Mouse (Mus musculus) heart, postnatal 14 days (tissue): ENCODE data around the gene Gpr61. TPM values are rescaled to one million over a fixed set of nuclear protein-coding genes. Genes with fewer than 3 reads are reported as not detected.

Experiments used
- DNase-seq, 2 experiments: peaks; one replicate each; pipeline ENCODE4 v3.0.0; 2021 to 2022
- intact Hi-C: fragments of 180-260 bp; cut with DNase I; formaldehyde crosslinking; loops from one replicate; pipeline ENCODE4 v1.15.1; 2025
- total RNA-seq, 2 experiments: library from RNA; stranded (reverse); gene quantifications; 2 replicates each; pipeline ENCODE4 v1.2.3; 2021

Gene Gpr61
- total RNA-seq, 2 experiments from 2014 or later, result not detected

DNA sequence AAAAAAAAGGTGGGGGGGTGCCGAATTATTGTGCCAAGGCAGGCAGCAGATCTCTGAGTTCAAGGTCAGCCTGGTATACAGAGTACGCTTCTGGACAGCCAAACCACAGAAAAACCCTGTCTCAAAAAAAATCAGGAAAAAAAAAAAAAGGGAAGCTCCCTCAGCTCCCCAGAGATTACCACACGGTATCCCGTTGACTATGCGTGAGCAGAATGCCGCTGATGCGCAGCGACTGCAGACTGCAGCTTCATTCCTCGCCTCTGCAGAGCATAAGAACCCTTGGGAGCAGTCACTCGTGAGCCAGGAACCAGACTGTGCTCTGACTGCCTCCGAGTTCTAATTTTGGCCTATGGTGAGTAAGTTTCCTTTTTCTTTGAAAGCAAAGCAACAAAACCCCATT lies 20.0 kb downstream of the Gpr61 start:
- intact Hi-C loops, result loop anchor here (5.0 kb wide), 1 partner anchor 42 kb away; the partner anchor contains the start of gene Gnat2
- DNase-seq, result peak in 1 of 2 experiments; percentile 19

DNA sequence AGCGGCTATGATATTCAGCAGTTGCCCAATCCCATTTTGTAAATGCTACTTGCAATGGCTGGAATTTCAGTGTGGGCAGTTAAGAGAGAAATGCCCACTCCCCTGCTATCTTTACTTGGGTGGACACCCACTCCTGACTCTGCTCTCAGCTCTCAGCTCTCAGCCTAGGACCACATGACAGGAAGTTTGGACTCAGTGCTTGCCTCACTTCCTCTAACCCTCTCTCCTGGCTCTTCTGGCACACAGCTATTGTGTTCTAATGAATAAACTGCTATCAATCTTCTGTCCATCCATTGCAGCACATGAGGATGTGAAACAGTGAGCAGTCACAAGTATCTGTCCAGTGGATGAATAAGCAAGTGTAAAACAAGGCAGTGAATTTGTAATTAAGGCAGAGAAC lies 22.2 kb downstream of the Gpr61 start:
- intact Hi-C loops, result loop anchor here (5.0 kb wide), 1 partner anchor 40 kb away; the partner anchor contains the start of gene Gnat2
- no peak for DNase-seq

DNA sequence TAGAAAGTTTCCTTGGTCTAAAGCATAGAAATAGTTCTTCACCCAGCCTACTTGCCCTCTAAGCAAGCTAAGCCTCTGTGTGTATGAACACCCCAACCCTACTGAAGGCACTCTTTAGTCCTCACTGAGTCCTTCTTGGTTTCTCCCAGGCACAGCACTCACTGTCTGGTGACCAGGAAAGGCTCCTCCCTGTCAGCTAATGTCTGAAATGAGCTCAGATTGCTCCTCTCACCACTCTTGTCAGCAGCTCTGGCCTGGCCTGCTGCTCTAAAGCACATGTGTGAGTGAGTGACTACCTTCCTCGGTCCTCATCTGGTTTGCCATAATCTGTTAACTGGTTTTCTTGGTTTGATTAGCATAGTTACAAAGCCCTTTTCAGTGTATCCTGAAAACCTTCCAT lies 22.9 kb downstream of the Gpr61 start:
- intact Hi-C loops, result loop anchor here (5.0 kb wide), 1 partner anchor 40 kb away; the partner anchor contains the start of gene Gnat2

DNA sequence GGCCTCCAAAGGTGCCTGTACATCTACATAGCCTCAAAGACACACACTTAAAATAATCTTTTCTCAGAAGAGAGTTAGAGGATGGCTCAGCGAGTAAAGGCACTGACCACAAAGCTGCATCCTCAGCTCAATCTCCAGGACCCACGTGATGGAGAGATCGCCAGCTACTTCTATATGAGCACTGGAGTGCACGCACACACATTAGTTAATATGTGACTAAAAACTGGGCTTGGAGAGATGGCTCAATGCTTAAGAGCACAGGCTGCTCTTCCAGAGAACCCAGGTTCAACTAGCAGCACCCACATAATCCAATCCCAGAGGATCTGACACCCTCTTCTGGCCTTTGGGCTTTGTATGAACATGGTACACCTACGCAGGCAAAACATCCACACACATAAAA lies 23.5 kb downstream of the Gpr61 start:
- no peak for DNase-seq
- intact Hi-C loops, result loop anchor here (5.0 kb wide), 1 partner anchor 39 kb away; the partner anchor contains the start of gene Gnat2

More for the DNA sequence above, 22.9 kb downstream of the Gpr61 start:
- no peak for DNase-seq

DNA sequence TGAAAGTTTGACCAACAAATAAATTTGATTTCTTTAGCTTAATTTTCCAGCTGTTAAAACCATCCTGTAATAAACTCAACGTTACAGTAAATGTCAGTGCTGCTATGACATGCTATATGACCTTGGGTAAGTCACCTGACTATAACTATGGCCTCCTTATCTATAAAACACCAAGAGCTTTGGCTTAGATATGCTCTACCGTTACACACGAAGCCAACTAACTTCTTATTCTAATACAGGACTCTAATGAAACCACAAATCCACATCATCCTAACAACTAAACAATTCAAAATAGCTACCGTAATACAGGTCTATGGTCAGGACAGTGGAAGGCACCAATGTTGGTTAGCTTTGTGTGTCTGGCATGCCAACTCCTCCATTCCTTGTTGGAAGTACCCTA lies 24.9 kb downstream of the Gpr61 start:
- no peak for DNase-seq
- intact Hi-C loops, result loop anchor here (5.0 kb wide), 1 partner anchor 38 kb away; the partner anchor contains the start of gene Gnat2

DNA sequence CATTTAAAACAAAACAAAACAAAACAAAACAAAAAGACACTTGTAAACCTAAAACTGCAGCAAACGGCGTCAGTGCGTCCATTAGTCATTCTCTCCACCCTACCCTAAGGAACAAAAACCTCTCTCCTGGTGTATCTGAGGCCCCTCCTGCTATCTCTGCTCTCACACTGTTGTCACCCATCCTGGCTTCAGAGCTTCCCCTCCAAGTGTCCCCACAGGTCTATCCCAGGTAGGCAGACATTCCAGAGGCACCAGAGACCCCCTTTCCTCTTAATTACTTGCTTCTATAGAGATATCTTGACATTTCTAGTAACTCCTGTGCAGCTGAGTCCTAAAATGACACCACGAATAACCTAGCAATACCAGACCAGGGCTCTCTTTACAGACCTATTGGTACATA lies 25.3 kb downstream of the Gpr61 start:
- no peak for DNase-seq
- intact Hi-C loops, result no loop called here

DNA sequence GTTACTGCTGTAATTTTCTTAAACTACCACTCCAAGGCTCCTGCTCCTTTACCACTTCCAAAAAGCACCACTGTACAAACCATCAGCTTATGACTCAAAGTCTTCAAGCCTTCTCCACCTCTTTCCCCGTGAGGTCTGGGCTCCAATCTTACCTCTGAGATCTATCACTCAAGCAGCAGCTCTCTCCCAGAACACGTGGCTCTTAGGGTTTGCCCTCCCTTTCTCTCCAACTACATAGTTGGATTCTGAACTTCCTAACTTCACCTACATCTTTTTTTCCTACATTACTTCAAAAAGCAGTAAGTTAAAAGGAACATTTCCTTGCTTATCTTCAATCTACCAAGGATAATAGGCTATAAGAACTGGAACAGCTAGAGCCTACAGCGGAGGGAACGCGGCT lies 26.2 kb downstream of the Gpr61 start:
- DNase-seq, result no peak
- intact Hi-C loops, result no loop called here

DNA sequence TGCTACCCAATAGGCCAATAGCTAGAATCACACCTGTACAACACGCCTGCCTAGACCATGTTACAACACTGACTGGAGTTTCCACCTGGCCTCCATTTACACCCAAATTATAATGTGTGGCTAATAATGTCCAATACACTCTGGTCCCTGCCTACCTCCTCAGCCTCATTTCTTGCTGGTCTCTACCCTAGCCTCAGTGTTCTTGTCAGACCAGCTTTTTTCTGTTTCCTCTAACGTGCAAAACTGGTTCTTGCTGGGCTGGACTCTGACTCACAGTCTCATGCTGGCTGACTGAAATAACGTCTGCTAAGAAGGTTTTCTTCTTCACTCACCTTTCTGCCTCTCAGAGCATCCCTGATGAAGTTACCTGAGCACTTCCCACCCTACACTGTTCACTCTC lies 28.4 kb downstream of the Gpr61 start:
- intact Hi-C loops, result no loop called here
- no peak for DNase-seq

DNA sequence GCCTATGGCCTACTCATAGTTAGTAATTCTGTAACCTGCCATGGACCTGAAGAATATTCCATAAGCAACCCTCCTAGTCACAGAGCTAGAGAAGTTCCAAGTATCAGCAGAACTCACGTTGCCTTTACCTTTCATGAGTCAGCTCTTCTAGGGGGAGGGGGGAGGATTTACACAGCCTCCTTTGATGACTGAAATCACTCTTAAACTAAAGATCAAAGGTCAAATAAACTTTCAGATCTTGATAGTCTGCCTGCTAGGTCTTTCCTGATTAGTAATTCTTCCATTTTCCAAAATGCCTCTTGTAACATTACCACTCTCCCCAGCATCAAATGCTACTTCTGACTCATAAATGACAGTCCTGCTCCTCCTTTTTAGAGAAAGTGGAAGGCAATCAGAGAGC lies 30.6 kb downstream of the Gpr61 start:
- no peak for DNase-seq
- intact Hi-C loops, result no loop called here

DNA sequence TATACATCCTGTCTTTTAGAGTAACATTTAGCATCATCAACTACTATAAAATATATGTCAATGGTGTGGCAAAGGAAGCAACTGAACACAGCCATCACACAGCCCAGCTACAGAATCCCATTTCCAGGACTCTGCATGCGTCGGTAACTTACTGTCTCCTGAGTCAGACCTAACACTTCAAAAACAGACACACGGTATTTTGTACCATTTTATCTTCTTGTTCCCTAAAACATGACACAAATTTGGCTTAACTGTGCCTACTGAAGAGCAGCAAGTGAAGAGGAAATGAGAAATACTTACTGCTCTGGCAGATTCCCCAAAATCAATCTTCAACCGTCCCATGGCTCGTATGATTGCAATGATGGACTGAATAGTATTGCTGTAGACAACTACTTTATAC lies 31.4 kb downstream of the Gpr61 start:
- DNase-seq, result no peak
- intact Hi-C loops, result no loop called here

DNA sequence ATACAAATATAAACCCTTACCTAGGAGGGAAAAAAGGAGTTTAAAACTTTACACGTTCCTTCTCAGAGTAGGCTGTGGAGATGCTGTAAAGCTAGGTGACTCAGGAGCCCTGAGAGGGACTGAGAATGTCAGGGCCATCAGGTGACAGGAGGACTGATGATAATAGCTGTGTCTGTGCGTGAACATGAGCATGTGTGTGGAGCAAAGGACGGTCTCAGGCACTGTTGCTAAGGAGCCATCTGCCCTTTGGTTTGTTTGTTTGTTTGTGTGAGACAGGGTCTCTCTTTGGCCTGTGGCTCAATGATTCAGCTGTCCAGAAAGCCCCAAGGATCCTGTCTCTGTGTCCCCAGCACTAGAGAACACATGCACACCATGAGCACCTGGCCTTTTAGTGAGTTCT lies 33.6 kb downstream of the Gpr61 start:
- DNase-seq, result no peak
- intact Hi-C loops, result no loop called here

DNA sequence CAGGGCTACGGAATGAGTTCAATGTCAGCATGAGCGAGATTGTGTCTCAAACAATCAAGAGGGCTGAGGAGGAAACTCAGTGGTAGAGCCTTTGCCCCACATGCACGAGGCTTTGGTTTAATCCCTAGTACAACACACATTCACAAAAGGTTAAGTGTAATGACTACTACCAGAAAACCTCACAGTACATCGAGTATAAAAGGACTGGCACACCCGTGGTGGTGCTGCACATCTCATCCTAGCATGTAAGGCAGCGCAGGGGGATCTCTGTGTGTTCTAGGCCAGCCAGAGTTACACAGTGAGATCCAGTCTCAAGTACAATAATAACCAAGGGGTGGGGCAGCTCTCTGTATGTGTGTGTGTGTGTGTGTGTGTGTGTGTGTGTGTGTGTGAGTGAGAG lies 37.2 kb downstream of the Gpr61 start:
- intact Hi-C loops, result no loop called here
- no peak for DNase-seq

DNA sequence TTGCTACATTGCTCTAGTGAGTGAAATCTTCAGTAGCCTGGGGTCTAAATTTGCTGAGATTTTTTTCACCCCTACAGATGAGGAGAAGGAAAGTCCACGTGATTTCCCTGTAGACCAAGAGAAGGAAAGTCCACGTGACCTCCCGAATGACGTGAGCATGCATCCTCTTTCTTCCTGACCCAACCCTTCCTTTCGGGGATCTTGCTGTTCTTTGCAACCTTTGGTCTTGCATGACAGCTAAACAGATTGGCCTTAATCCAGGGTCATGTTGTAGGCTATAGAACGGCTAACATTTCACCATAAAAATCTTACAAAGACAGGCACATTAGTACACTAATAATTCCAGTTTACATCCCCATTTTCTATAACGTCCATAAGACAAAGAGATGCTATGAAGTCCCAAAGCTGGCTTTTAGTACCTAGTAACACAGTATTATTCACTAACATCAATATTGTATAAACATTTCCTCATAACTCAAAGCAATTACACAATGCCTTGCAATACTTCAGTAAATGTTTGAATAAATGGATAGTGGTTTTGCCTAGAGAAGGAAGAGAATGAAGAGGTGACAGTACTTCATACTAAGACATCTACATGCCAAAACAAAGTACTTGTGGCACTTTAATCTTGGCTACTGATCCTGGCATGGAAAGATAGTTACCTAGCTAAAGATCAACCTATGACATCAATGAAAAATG lies 40.9 kb downstream of the Gpr61 start:
- intact Hi-C loops, result no loop called here
- no peak for DNase-seq

DNA sequence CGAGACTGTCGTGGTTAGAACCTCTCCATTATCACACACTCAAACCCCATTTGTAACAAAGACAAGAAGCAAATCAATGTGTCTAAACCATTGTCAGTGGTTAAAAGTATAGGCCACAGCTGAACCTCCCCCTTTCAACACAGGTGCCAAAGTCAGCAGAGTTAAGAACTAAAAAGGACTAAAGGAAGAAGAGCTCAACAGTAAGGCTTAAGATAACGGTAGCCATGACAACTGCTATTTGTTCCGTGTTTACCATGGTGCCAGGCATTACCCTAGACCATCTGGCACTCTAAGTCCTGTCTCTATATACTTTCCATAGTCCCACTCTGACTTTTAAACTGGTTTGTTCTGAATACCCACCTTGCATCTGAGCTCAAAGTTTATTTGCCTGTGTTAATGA lies 42.0 kb downstream of the Gpr61 start:
- intact Hi-C loops, result no loop called here
- no peak for DNase-seq

DNA sequence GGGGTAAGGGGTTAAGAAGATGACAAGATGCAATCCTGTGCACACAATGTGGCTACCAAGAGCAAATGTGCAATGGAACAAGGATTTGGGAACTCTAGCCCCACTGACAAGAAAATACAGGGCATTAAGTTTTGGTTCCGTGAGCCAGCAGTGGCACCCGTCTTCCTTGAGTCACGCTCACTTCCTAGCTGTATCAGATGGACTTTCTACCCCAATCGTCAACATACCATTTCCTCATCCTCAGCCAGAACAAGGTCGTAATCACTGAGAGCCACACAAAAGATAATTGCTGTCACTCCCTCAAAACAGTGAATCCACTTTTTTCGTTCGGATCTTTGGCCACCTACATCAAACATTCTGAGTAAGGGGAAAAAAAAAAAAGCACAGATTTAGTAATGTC lies 42.4 kb downstream of the Gpr61 start:
- intact Hi-C loops, result no loop called here

DNA sequence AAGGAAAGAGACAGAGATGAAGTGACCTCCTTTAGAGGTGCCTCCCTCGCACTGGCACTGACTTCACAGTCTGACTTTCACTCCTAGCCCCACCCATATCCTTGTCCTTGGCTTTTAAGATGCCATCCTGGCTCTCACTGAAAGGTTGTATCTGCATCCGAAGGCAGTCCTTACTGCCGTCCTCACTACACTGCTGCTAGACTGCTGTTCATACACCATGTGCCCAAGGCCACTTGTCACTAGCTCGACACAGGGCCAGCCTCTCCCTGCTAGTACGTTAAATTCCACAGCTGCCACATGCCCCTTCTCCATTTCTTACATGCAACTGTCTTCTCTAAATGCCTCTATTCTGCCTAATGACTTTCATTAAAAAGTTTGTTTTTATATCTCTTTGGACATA lies 43.4 kb downstream of the Gpr61 start:
- no peak for DNase-seq
- intact Hi-C loops, result no loop called here

More for the DNA sequence above, 42.4 kb downstream of the Gpr61 start:
- no peak for DNase-seq

DNA sequence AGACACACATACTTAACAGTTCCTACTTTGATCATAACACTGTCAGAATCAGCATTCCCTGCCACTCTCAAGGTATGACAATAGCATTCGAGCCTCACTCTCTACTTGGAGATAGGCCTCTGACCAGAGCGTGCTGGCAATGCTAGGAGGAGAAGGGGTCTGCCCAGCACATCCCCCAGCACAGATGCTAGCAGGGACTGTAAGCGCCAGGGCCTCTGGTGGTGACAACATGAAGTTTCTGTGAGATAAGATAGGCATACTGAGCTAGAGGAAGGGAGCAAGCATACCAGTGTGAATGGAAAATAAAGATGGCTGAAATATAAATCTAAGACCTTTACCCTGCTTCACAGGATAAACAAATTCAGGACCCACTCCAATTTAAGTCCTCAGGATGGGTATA lies 49.4 kb downstream of the Gpr61 start:
- DNase-seq, result no peak
- intact Hi-C loops, result no loop called here

DNA sequence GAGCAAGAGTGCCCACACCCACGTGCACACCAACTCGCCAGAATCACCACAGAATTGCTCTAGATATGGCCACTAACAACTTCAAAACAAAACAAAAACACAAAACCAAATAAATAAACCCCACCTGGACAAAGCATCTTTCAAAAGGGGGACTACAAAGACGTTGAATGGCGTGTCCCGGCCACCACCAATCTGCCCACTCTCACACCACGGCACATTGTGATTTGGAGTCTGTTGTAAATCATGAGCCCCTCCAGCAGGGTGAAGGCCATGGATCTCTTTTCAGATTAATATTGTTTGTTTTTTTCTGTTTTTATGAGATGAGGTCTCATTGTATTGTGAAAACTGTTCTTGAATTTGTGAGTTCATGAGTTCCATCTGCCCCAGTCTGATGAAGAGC lies 52.6 kb downstream of the Gpr61 start:
- DNase-seq, result no peak
- intact Hi-C loops, result no loop called here

DNA sequence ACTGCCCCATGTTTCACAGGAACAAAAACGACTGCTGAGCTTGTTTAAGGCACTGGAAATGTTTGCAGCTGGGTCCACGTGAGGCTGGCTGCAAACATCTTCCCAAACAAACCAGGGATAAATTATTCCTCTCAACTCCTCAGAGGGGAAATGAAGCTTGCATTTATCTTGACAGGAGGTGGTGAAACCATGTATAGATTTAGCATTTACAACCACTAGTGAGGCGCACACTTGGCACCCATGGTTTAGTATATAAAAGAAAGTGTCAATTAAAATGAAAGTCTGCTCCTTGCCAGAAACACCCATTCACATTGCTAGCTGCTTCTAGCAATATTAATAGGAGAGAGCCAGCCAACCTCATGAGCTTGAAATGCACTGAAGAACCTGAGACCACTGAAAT lies 53.1 kb downstream of the Gpr61 start:
- intact Hi-C loops, result no loop called here
- DNase-seq, result no peak
